Mouse (Mus musculus) midbrain, embryonic 13.5 days (tissue): ENCODE results near the gene Uvrag. TPM values are rescaled to one million over a fixed set of nuclear protein-coding genes. Genes with fewer than 3 reads are reported as not detected.
A peak's percentile ranks its signal among the peaks of the same experiment; 100 is the strongest.

Source experiments
- ATAC-seq: fragments of 200-750 bp; cut with Nextera tagmentation; 2 replicates; pipeline ENCODE4 v1.8.0; 2017; ENCODE audit warnings: mild to moderate bottlenecking, moderate TSS enrichment, moderate library complexity
- H3K27ac ChIP-seq: fragments of 300-500 bp; sonication (generic); 2 replicates; pipeline ENCODE4 v1.5.1; 2015; ENCODE audit warnings: inconsistent platforms, mild to moderate bottlenecking, moderate library complexity
- H3K27me3 ChIP-seq: fragments of 300-500 bp; sonication (generic); 2 replicates; pipeline ENCODE4 v1.6.1; 2015; ENCODE audit warnings: mild to moderate bottlenecking, inconsistent platforms
- H3K36me3 ChIP-seq: fragments of 300-500 bp; sonication (generic); 2 replicates; pipeline ENCODE4 v1.6.1; 2015; ENCODE audit warnings: mild to moderate bottlenecking, inconsistent platforms
- H3K4me1 ChIP-seq: fragments of 300-500 bp; sonication (generic); replicated peaks from 2 replicates; pipeline ENCODE4 v1.6.1; 2015; ENCODE audit warnings: inconsistent platforms
- H3K4me2 ChIP-seq: fragments of 300-500 bp; sonication (generic); replicated peaks from 2 replicates; pipeline ENCODE4 v1.6.1; 2015; ENCODE audit warnings: moderate library complexity, mild to moderate bottlenecking, inconsistent platforms
- H3K4me3 ChIP-seq: fragments of 300-500 bp; sonication (generic); replicated peaks from 2 replicates; pipeline ENCODE4 v1.5.1; 2015; ENCODE audit warnings: mild to moderate bottlenecking, inconsistent platforms
- H3K9ac ChIP-seq: fragments of 300-500 bp; sonication (generic); replicated peaks from 2 replicates; pipeline ENCODE4 v1.6.1; 2015; ENCODE audit warnings: mild to moderate bottlenecking, inconsistent platforms
- H3K9me3 ChIP-seq: fragments of 300-500 bp; sonication (generic); 2 replicates; pipeline ENCODE4 v1.6.1; 2016; ENCODE audit warnings: mild to moderate bottlenecking, inconsistent platforms
- WGBS: fragments of 180-500 bp; shearing (Covaris S2); methylation state at CpG from one replicate; pipeline ENCODE4 v1.1.7; 2015; 5-methylcytosine and 5-hydroxymethylcytosine counted together
- polyA plus RNA-seq: library from polyadenylated mRNA; unstranded; fragments of >200 nt; fragmentation: Nextera tagmentation; extraction: Ambion mirVana; gene quantifications from 2 replicates; pipeline ENCODE4 v1.2.1, GENCODE M21; 2015

Uvrag gene
- polyA plus RNA-seq, 1 experiment from 2014 or later, result 13.1 TPM

DNA sequence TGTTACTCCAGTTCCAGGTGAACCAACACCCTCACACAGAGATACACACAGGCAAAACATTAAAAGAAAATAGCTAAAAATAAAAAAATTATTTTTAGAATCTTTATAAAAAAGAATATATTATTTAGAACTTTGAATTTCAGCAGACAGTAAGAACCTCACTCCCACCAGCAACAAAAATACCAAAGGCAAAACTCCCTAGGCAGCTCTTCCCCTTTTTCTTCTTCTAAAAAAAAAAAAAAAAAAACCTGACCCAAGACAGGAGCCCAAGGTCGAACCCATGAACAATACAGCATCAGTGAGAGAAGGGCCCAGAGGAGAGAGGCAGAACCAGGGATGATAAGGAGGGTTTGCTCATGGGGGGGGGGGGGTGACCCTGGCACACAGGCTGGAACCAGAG, 8.1 kb upstream of the Uvrag start:
- Histone ChIP-seq H3K4me1 (no peaks in the 10 kb centered on the region), H3K36me3 (no peaks in the 10 kb centered on the region), H3K27ac (no peak overlapping the region), H3K9ac (no peak overlapping the region), H3K4me2 (no peak overlapping the region), H3K27me3 (no peaks in the 10 kb centered on the region), H3K9me3 (no peaks in the 10 kb centered on the region), H3K4me3 (no peak overlapping the region)
- no peak for ATAC-seq
- WGBS, result 67% methylated on average over 1 of the region's 1 CpGs

- no peaks in the 10 kb centered on the region for H3K27me3 ChIP-seq
- no peak overlapping the region for H3K4me3 ChIP-seq
- no peaks in the 10 kb centered on the region for H3K36me3 ChIP-seq
- no peak overlapping the region for H3K4me2 ChIP-seq
- peaks cover under 1% of the 10 kb centered on the region; the same call in 1 of the 2 replicates for H3K4me1 ChIP-seq
- 89% methylated on average over 7 of the region's 7 CpGs for WGBS
- H3K27ac ChIP-seq, result no peak overlapping the region
- ATAC-seq, result no peak
- no peak overlapping the region for H3K9ac ChIP-seq
- no peaks in the 10 kb centered on the region for H3K9me3 ChIP-seq
These were observed 6.6 kb upstream of the Uvrag start for GRCm38 (mm10) chr7:99147494-99147893.

- H3K4me2 ChIP-seq, result no peak overlapping the region
- H3K4me1 ChIP-seq, result peaks cover 6% of the 10 kb centered on the region
- H3K27me3 ChIP-seq, result no peaks in the 10 kb centered on the region
- H3K4me3 ChIP-seq, result no peak overlapping the region
- no peaks in the 10 kb centered on the region for H3K36me3 ChIP-seq
- no peak overlapping the region for H3K27ac ChIP-seq
- H3K9ac ChIP-seq, result no peak overlapping the region
- no peak for ATAC-seq
- WGBS, result 80% methylated on average over 7 of the region's 7 CpGs
- no peaks in the 10 kb centered on the region for H3K9me3 ChIP-seq
These were observed 6.0 kb upstream of the Uvrag start for GRCm38 (mm10) chr7:99146906-99147305.

GRCm38 (mm10) chr7:99146011-99146410, 5.1 kb upstream of the Uvrag start:
- H3K27ac ChIP-seq, result no peak overlapping the region
- H3K4me3 ChIP-seq, result no peak overlapping the region
- no peak for ATAC-seq
- no peaks in the 10 kb centered on the region for H3K36me3 ChIP-seq
- no peaks in the 10 kb centered on the region for H3K27me3 ChIP-seq
- H3K4me2 ChIP-seq, result no peak overlapping the region
- no peak overlapping the region for H3K9ac ChIP-seq
- 67% methylated on average over 7 of the region's 7 CpGs for WGBS
- H3K9me3 ChIP-seq, result no peaks in the 10 kb centered on the region
- peaks cover 9% of the 10 kb centered on the region for H3K4me1 ChIP-seq

DNA sequence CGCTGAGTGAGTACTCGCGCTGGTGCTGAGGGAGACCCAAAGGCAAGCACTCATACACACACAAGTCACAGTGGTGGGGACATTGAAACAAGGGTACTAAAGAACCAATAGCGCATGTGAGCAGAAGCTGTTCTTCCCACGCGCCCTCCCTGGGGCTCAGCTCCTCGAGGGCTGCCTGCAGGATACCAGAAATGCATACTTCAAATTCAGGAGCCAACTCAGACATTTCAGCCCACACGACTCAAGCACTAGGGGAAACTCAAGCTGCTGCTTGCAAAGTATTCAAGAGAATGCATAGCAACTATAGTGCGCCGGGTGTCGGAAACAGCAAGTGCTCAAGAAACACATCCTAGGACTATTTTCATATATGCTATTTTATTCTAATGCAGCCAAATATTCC, 3.7 kb upstream of the Uvrag start:
- no peaks in the 10 kb centered on the region for H3K27me3 ChIP-seq
- no peak overlapping the region for H3K9ac ChIP-seq
- H3K4me1 ChIP-seq, result peaks cover 17% of the 10 kb centered on the region
- no peaks in the 10 kb centered on the region for H3K36me3 ChIP-seq
- H3K4me3 ChIP-seq, result no peak overlapping the region
- no peak overlapping the region for H3K27ac ChIP-seq
- ATAC-seq, result no peak
- H3K9me3 ChIP-seq, result no peaks in the 10 kb centered on the region
- 71% methylated on average over 11 of the region's 11 CpGs for WGBS
- no peak overlapping the region for H3K4me2 ChIP-seq

DNA sequence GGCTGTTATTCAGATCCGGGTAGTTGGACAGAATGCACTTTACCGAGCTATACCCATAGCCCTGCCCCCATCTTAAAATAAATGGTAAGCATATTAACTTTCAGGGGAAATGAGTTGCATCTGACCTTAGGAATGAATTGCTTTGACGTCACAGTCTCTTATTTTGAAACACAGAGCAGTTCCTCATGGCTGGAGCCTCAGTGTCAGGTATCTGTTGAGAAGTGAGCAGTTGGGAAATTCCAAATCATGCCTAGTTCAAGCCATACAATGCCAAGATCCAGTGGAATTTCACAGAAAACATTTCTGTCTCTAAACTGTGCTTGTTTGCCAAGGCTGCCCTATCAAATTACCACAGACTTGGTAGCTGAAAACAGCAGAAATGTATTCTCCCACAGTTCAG, 2.3 kb upstream of the Uvrag start:
- Histone ChIP-seq H3K36me3 (no peaks in the 10 kb centered on the region), H3K4me2 (no peak overlapping the region), H3K27me3 (no peaks in the 10 kb centered on the region), H3K9me3 (no peaks in the 10 kb centered on the region), H3K9ac (no peak overlapping the region), H3K4me3 (no peak overlapping the region), H3K27ac (no peak overlapping the region), H3K4me1 (peaks cover 23% of the 10 kb centered on the region)
- 84% methylated on average over 3 of the region's 3 CpGs for WGBS
- no peak for ATAC-seq

DNA sequence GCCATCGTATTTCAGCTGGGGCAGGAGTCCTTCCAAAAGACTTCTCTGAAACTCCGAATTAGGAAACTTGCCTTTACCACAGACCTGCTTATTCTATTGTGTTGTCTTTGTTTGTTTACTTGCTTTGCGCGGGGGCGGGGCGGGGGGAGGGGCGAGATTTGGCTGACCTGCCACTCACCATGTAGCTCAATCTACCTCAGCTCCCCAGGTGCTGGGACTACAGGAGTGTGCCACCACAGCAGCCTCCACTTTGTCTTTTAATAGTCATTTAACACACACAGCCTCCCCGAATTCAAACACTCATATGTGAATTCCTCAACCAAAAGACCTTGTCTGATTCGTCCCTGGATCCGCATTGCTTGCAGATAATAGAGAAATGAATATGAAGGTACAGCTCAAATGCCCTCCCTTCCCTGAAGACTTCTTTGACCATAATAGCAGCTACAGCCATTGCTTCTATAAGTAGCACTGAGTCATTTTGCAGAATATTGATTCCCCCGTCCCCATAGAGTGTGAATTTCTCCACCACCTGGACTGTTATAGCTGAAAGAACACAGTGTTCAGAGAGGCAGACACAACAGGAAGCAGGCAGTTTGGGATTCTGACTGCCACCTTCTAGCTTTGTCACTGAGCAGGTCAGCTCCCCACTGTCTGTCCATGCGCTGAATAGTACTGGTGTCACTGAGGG, 1.1 kb upstream of the Uvrag start:
- Histone ChIP-seq H3K4me3 (peak overlapping the region; percentile 95), H3K27ac (peak overlapping the region; percentile 71), H3K36me3 (no peaks in the 10 kb centered on the region), H3K9me3 (no peaks in the 10 kb centered on the region), H3K9ac (peak overlapping the region; percentile 51), H3K4me1 (peaks cover 23% of the 10 kb centered on the region), H3K27me3 (no peaks in the 10 kb centered on the region), H3K4me2 (peak overlapping the region; percentile 76)
- no peak for ATAC-seq
- 30% methylated on average over 12 of the region's 12 CpGs for WGBS

GRCm38 (mm10) chr7:99140511-99140910, 430 bp downstream of the Uvrag start:
- no peaks in the 10 kb centered on the region for H3K36me3 ChIP-seq
- no peak; the same call in 1 of the 2 replicates for ATAC-seq
- under 1% methylated on average over 36 of the region's 39 CpGs for WGBS

DNA sequence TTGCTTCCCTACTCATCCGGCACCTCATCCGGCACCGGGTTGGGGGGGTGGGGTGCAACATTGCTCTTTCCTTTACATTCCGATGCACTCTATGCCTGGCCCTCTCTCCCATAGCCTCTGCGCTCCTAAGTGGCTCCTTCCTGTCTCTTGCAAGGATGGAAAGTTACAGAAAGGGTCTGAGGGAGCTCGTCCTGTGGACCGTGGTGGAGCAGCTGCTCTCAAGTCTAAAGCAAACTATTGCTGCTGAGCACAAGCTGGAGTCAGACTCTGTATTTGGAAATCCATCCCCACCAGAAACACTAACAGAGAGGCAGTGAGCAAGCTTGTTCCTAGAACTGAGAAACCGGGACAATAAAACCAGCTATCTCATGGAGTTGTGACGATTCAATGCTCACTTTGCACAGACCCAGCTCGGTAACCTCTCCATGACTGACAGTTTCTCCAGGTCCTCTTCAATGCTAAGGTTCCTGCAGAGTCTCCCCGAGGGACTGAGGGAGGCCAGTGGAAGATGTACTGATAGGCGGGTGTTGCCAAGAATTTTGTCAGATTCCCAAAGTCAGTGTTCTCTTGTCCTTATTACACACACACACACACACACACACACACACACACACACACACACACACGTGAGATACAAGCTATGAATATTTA, 975 bp downstream of the Uvrag start:
- ATAC-seq, result no peak
- H3K9me3 ChIP-seq, result 0 out of 2 replicates have a peak, but pooled peaks cover 5% of the 10 kb centered on the region
- H3K4me1 ChIP-seq, result peaks cover 23% of the 10 kb centered on the region
- peak overlapping the region; percentile 95 for H3K4me3 ChIP-seq
- peak overlapping the region; percentile 93 for H3K9ac ChIP-seq
- H3K27me3 ChIP-seq, result no peaks in the 10 kb centered on the region
- peak overlapping the region; percentile 76 for H3K4me2 ChIP-seq
- under 1% methylated on average over 13 of the region's 13 CpGs for WGBS
- no peak overlapping the region for H3K27ac ChIP-seq
- H3K36me3 ChIP-seq, result no peaks in the 10 kb centered on the region

More at GRCm38 (mm10) chr7:99140511-99140910, 430 bp downstream of the Uvrag start:
- peak overlapping the region; percentile 93 for H3K9ac ChIP-seq
- H3K9me3 ChIP-seq, result 0 out of 2 replicates have a peak, but pooled peaks cover under 1% of the 10 kb centered on the region
- peaks cover 23% of the 10 kb centered on the region for H3K4me1 ChIP-seq
- H3K27ac ChIP-seq, result peak overlapping the region; percentile 91
- H3K27me3 ChIP-seq, result no peaks in the 10 kb centered on the region
- H3K4me3 ChIP-seq, result peak overlapping the region; percentile 95
- H3K4me2 ChIP-seq, result peak overlapping the region; percentile 76

DNA sequence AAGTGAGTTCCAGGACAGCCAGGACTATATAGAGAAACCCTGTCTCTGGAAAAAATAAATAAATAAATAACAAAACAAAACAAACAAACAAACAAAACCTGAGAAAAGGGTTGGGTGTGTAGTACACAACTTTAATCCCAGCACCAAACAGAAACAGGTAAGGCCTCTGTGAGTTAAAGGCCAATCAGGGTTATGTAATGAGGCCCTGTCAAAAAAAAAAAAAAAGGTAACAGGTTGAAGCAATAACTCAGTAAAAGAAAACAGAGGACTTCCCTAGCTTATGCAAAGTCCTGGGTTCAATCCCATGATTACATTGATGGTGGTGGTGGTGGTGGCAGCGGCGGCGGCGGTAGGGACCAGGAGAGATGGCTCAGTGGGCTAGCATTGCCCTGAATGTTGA, 3.4 kb downstream of the Uvrag start:
- Histone ChIP-seq H3K27me3 (no peaks in the 10 kb centered on the region), H3K9ac (no peak overlapping the region), H3K27ac (no peak overlapping the region), H3K4me3 (no peak overlapping the region), H3K4me1 (peaks cover 23% of the 10 kb centered on the region), H3K4me2 (no peak overlapping the region), H3K36me3 (no peaks in the 10 kb centered on the region), H3K9me3 (0 out of 2 replicates have a peak, but pooled peaks cover 6% of the 10 kb centered on the region)
- ATAC-seq, result no peak
- WGBS, result 96% methylated on average over 4 of the region's 4 CpGs

DNA sequence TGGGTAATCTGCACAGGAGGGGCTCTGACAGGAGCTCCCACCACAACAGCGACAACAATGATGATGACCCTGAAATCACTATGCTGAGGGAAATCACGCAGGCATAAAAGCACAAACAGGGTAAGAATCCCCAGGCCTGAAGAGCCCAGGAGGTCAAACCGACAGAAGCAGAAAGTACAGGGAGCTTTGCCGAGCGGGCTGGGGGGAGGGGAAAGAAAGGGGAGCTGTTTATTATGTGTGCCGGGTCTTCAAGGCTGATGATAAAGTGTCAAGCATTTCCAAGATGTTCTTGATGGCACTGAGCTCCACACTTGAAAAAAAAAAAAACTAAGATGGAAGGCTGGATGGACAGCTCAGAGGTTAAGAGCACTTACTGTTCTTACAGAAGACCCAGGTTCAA, 4.2 kb downstream of the Uvrag start:
- H3K4me3 ChIP-seq, result no peak overlapping the region
- H3K27ac ChIP-seq, result no peak overlapping the region
- 55% methylated on average over 6 of the region's 6 CpGs for WGBS
- no peaks in the 10 kb centered on the region for H3K27me3 ChIP-seq
- H3K36me3 ChIP-seq, result no peaks in the 10 kb centered on the region
- H3K4me2 ChIP-seq, result no peak overlapping the region
- H3K4me1 ChIP-seq, result peaks cover 16% of the 10 kb centered on the region
- H3K9me3 ChIP-seq, result 0 out of 2 replicates have a peak, but pooled peaks cover 6% of the 10 kb centered on the region
- H3K9ac ChIP-seq, result no peak overlapping the region
- ATAC-seq, result no peak

DNA sequence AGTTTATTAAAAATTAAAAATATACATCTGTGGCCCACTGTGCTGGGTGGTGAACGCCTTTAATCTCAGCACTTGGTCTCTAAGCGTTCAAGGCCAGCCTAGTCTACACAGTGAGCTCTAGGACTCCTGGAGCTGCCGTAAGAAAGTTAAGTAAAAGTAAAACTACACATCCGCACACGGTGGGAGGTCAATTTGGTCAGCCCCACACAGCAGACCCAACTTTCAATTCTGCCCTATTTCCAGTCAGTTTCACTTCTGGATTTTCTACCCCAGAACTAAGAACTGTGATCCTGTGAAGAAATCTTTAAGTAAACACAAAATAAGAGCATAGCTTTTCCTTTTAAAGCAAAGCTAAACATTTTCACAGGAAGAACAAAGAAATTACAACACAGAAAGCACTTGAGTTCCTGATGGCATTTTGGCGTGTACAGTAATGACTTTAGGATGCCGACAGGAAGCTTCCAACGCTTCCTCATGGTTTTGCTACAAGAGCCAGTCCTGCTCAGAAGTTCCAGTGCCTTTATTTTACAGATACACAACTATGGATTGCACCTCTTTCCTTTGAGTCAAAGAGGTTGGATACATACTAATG, 7.0 kb downstream of the Uvrag start:
- no peak overlapping the region for H3K27ac ChIP-seq

More for the DNA sequence above, 7.0 kb downstream of the Uvrag start:
- no peaks in the 10 kb centered on the region for H3K27me3 ChIP-seq
- H3K4me3 ChIP-seq, result no peak overlapping the region
- H3K9ac ChIP-seq, result no peak overlapping the region
- 93% methylated on average over 8 of the region's 8 CpGs for WGBS
- no peak for ATAC-seq
- no peak overlapping the region for H3K4me2 ChIP-seq
- no peaks in the 10 kb centered on the region for H3K36me3 ChIP-seq
- 0 out of 2 replicates have a peak, but pooled peaks cover 6% of the 10 kb centered on the region for H3K9me3 ChIP-seq
- H3K4me1 ChIP-seq, result no peaks in the 10 kb centered on the region
